Mouse (Mus musculus): Measurements from ENCODE around the gene Gaa. TPM values are rescaled to one million over a fixed set of nuclear protein-coding genes. Genes with fewer than 3 reads are reported as not detected.

Gaa gene
- polyA plus RNA-seq, 1 experiment from 2014 or later = 42.5 TPM

- peak; percentile 36; the same call in 1 of the 2 replicates for ATAC-seq (replicated peaks; ENCODE audit: low FRiP score)
- Histone ChIP-seq H3K36me3 (ENCODE audit: control insufficient read depth, insufficient read depth, low read length) (no peaks in the 10 kb centered on the region), H3K4me3 (ENCODE audit: low read depth, low read length) (no peak overlapping the region), H3K4me1 (replicated peaks; ENCODE audit: control insufficient read depth, insufficient read depth, low read length) (0 out of 2 replicates have a peak, but pooled peaks cover 4% of the 10 kb centered on the region), H3K4me2 (no peak overlapping the region), H3K27ac (ENCODE audit: low read depth, low read length) (no peak overlapping the region), H3K27me3 (replicated peaks; ENCODE audit: control insufficient read depth, insufficient read depth, low read length) (peaks cover 15% of the 10 kb centered on the region), H3K9ac (ENCODE audit: low read depth, low read length) (no peak overlapping the region), H3K9me3 (ENCODE audit: control insufficient read depth, low read length) (no peaks in the 10 kb centered on the region)
- WGBS = 37% methylated on average over 16 of the region's 16 CpGs
- DNase-seq (ENCODE audit: low spot score) = no peak
These were observed 37.4 kb downstream of the Gaa start for GRCm38 (mm10) chr11:119304904-119305712.

DNA sequence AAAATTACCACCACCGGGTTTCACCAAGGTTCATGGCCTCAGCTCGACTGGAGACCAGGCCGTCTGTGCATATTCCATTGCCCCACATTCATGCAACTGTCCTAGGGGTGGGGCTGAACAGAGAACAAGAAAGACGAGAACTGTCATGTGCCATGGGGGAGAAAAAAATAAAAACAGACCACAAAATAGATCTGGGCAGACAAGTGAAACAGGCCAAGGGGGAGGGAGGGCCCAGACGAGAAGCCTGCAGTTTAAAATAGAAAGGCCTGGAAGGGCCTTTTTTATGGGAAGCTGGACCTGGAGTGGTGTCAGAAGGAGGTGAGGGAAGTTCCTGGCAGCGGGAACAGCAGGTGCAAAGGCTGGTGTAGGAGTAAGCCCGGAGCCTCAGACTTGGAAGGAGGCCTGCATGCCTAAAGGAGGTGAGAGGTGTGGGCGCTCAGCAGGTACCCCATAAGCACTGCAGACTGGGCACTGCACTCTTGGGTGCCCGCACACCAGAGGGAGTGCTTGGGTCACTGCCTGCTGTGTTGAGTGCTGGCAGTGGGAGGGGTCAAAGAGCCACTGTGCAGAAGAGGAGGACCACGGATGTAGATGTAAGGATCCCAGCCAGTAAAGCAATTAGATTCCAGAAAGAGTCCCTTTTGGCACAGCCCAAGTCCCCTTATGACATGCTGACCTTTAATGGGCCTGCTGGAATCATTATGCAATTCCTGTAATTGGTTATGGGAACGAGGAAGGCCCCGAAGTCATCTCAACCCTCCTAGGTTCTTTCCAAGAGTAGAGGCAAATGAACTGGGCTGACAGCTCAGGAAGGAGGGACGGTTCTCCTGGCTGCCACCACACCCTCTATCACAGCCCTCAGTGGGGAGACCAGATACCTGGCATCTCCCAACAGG is 39.3 kb downstream of the Gaa start:
- Histone ChIP-seq H3K9ac (ENCODE audit: low read depth, low read length) (no peak overlapping the region), H3K36me3 (ENCODE audit: control insufficient read depth, insufficient read depth, low read length) (no peaks in the 10 kb centered on the region), H3K9me3 (ENCODE audit: control insufficient read depth, low read length) (no peaks in the 10 kb centered on the region), H3K4me2 (no peak overlapping the region), H3K4me3 (ENCODE audit: low read depth, low read length) (no peak overlapping the region), H3K4me1 (replicated peaks; ENCODE audit: control insufficient read depth, insufficient read depth, low read length) (no peaks in the 10 kb centered on the region), H3K27ac (ENCODE audit: low read depth, low read length) (no peak overlapping the region), H3K27me3 (replicated peaks; ENCODE audit: control insufficient read depth, insufficient read depth, low read length) (peaks cover 18% of the 10 kb centered on the region)
- ATAC-seq (replicated peaks; ENCODE audit: low FRiP score) (no peak), DNase-seq (ENCODE audit: low spot score) (no peak)
- 55% methylated on average over 13 of the region's 13 CpGs for WGBS

GRCm38 (mm10) chr11:119307658-119307867 is 39.9 kb downstream of the Gaa start, which contains the start of gene Card14:
Gene Card14, plus strand, starts transcription at chr11:119307768.
- no peak for DNase-seq (ENCODE audit: low spot score)
- no peaks in the 10 kb centered on the region for H3K36me3 ChIP-seq (ENCODE audit: control insufficient read depth, insufficient read depth, low read length)
- no peaks in the 10 kb centered on the region for H3K9me3 ChIP-seq (ENCODE audit: control insufficient read depth, low read length)
- no peak within 1 kb of the TSS for H3K27ac ChIP-seq (ENCODE audit: low read depth, low read length)
- 46% methylated on average over 1 of the region's 1 CpGs for WGBS
- H3K4me3 ChIP-seq (ENCODE audit: low read depth, low read length) = no peak within 1 kb of the TSS
- no peak for ATAC-seq (replicated peaks; ENCODE audit: low FRiP score)
- H3K4me1 ChIP-seq (replicated peaks; ENCODE audit: control insufficient read depth, insufficient read depth, low read length) = no peaks in the 10 kb centered on the region
- no peak within 1 kb of the TSS for H3K4me2 ChIP-seq
- no peak within 1 kb of the TSS for H3K9ac ChIP-seq (ENCODE audit: low read depth, low read length)
- peaks cover 18% of the 10 kb centered on the region for H3K27me3 ChIP-seq (replicated peaks; ENCODE audit: control insufficient read depth, insufficient read depth, low read length)

DNA sequence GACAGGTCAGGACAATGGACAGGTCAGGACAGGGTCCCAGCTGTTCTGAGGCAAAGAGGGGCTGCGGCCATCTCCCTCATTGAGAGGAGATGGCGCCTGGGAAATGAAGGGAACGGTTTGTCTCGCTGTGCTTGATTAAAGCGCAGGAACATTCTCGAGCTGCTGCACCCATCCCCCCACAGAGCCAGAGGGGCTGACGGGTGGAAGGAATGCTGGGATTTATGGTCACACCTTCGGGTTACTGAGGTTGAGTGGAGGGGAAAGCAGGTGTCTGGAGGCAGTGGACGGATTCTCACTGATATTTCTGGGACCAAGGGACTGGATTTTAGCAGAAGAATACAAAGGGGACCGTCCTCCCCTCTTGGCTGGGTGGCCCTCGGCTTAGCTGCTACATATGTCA is 40.2 kb downstream of the Gaa start:
- no peak overlapping the region for H3K4me2 ChIP-seq
- ATAC-seq (replicated peaks; ENCODE audit: low FRiP score) (no peak), DNase-seq (ENCODE audit: low spot score) (no peak)
- H3K27me3 ChIP-seq (replicated peaks; ENCODE audit: control insufficient read depth, insufficient read depth, low read length) = peaks cover 18% of the 10 kb centered on the region
- H3K4me3 ChIP-seq (ENCODE audit: low read depth, low read length) = no peak overlapping the region
- no peaks in the 10 kb centered on the region for H3K36me3 ChIP-seq (ENCODE audit: control insufficient read depth, insufficient read depth, low read length)
- H3K27ac ChIP-seq (ENCODE audit: low read depth, low read length) = no peak overlapping the region
- no peak overlapping the region for H3K9ac ChIP-seq (ENCODE audit: low read depth, low read length)
- no peaks in the 10 kb centered on the region for H3K9me3 ChIP-seq (ENCODE audit: control insufficient read depth, low read length)
- 36% methylated on average over 11 of the region's 11 CpGs for WGBS
- H3K4me1 ChIP-seq (replicated peaks; ENCODE audit: control insufficient read depth, insufficient read depth, low read length) = no peaks in the 10 kb centered on the region

DNA sequence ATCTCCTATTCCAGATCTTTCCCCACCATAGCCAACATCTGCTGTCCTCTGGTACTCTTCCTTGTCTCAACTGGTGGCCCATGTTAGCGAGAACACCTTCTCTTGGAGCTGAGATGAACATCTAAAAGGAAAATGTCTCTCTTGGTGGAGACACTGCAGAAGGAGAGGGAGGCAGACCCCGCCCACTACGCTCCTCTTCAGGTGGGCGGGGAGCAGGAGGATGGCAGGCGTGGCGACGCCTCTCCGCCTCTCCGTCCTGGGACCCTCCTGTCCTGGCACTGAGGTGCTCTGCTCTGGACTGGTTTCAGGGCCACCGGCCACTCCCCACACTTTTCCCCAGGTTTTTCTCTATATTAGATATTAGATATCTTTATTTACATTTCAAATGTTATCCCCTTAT is 42.9 kb downstream of the Gaa start:
- Histone ChIP-seq H3K27ac (ENCODE audit: low read depth, low read length) (no peak overlapping the region), H3K27me3 (replicated peaks; ENCODE audit: control insufficient read depth, insufficient read depth, low read length) (peaks cover 6% of the 10 kb centered on the region; the same call in 1 of the 2 replicates), H3K9me3 (ENCODE audit: control insufficient read depth, low read length) (no peaks in the 10 kb centered on the region), H3K4me2 (no peak overlapping the region), H3K4me3 (ENCODE audit: low read depth, low read length) (no peak overlapping the region), H3K9ac (ENCODE audit: low read depth, low read length) (no peak overlapping the region), H3K36me3 (ENCODE audit: control insufficient read depth, insufficient read depth, low read length) (no peaks in the 10 kb centered on the region), H3K4me1 (replicated peaks; ENCODE audit: control insufficient read depth, insufficient read depth, low read length) (no peaks in the 10 kb centered on the region)
- no peak for DNase-seq (ENCODE audit: low spot score)
- no peak for ATAC-seq (replicated peaks; ENCODE audit: low FRiP score)
- 9% methylated on average over 10 of the region's 10 CpGs for WGBS

DNA sequence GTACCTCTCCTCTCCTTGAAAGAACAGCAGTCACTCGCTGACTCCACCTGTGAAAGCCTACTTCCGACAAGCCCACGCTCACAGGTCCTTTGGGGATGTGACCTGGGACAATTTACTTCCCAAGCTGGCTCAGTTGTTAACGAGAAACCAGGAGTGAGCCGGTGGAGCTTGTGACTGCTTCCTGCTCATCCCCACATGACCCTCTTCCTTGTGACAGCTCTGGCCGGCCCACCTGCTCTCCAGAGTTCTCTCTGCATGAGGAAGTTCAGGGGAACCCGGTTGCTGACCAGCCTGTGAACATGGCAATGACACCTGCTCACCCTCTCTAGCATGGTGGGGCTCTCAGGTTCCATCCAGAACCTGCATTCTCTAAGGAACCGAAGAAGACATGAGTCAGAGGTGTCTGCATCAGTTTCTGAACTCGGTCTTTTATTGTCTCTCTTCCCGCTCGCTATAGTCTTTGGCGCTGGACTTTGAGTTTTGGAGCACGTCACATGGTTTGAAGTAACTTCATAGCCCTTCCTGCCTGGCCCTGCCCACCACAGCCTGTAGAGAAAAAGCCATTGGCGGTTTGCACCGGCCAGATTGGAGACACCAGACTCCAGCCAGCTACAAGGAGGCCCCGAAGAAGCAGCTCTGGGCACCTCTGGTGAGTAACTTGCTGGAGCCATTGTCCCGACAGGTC is 46.7 kb downstream of the Gaa start:
- WGBS = 68% methylated on average over 17 of the region's 17 CpGs
- ATAC-seq (replicated peaks; ENCODE audit: low FRiP score) = no peak
- H3K9ac ChIP-seq (ENCODE audit: low read depth, low read length) = no peak overlapping the region
- no peaks in the 10 kb centered on the region for H3K36me3 ChIP-seq (ENCODE audit: control insufficient read depth, insufficient read depth, low read length)
- H3K9me3 ChIP-seq (ENCODE audit: control insufficient read depth, low read length) = no peaks in the 10 kb centered on the region
- no peak overlapping the region for H3K4me2 ChIP-seq
- peaks cover 8% of the 10 kb centered on the region; the same call in 1 of the 2 replicates for H3K27me3 ChIP-seq (replicated peaks; ENCODE audit: control insufficient read depth, insufficient read depth, low read length)
- no peak for DNase-seq (ENCODE audit: low spot score)
- H3K27ac ChIP-seq (ENCODE audit: low read depth, low read length) = no peak overlapping the region
- H3K4me1 ChIP-seq (replicated peaks; ENCODE audit: control insufficient read depth, insufficient read depth, low read length) = no peaks in the 10 kb centered on the region
- H3K4me3 ChIP-seq (ENCODE audit: low read depth, low read length) = no peak overlapping the region

DNA sequence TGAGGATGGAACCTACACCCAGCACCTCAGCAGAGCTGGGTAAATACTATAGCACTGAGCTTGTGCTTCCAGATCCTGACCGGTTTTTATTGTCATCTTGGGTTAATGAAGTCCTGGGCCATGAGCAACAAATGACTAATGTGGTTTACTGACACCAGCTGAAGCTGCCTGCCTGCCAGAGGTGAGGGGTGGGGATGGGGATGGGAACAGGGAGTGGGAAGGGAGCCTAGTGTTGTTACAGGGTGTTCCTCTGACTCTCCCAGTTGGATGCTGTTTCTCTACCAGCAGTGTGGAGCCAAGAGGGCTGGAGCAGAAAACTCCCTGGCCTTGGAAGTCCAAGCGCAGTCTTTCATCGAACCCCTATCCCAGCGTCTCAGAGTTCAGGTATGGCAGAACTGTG is 49.0 kb downstream of the Gaa start:
- no peak for ATAC-seq (replicated peaks; ENCODE audit: low FRiP score)
- H3K4me1 ChIP-seq (replicated peaks; ENCODE audit: control insufficient read depth, insufficient read depth, low read length) = no peaks in the 10 kb centered on the region

GRCm38 (mm10) chr11:119322521-119322920 is 54.8 kb downstream of the Gaa start:
- no peak overlapping the region for H3K27ac ChIP-seq (ENCODE audit: low read depth, low read length)
- ATAC-seq (replicated peaks; ENCODE audit: low FRiP score) = no peak
- no peaks in the 10 kb centered on the region for H3K9me3 ChIP-seq (ENCODE audit: control insufficient read depth, low read length)
- H3K4me3 ChIP-seq (ENCODE audit: low read depth, low read length) = no peak overlapping the region
- no peaks in the 10 kb centered on the region for H3K36me3 ChIP-seq (ENCODE audit: control insufficient read depth, insufficient read depth, low read length)
- 0 out of 2 replicates have a peak, but pooled peaks cover 2% of the 10 kb centered on the region for H3K27me3 ChIP-seq (replicated peaks; ENCODE audit: control insufficient read depth, insufficient read depth, low read length)
- no peak overlapping the region for H3K9ac ChIP-seq (ENCODE audit: low read depth, low read length)
- 74% methylated on average over 13 of the region's 13 CpGs for WGBS
- H3K4me1 ChIP-seq (replicated peaks; ENCODE audit: control insufficient read depth, insufficient read depth, low read length) = no peaks in the 10 kb centered on the region
- H3K4me2 ChIP-seq = no peak overlapping the region
- DNase-seq (ENCODE audit: low spot score) = no peak

More for the DNA sequence above, 49.0 kb downstream of the Gaa start:
- no peak overlapping the region for H3K4me2 ChIP-seq
- WGBS = 80% methylated on average over 4 of the region's 4 CpGs
- 0 out of 2 replicates have a peak, but pooled peaks cover 2% of the 10 kb centered on the region for H3K27me3 ChIP-seq (replicated peaks; ENCODE audit: control insufficient read depth, insufficient read depth, low read length)
- no peak overlapping the region for H3K4me3 ChIP-seq (ENCODE audit: low read depth, low read length)
- no peak for DNase-seq (ENCODE audit: low spot score)
- no peak overlapping the region for H3K9ac ChIP-seq (ENCODE audit: low read depth, low read length)
- no peaks in the 10 kb centered on the region for H3K9me3 ChIP-seq (ENCODE audit: control insufficient read depth, low read length)
- no peak overlapping the region for H3K27ac ChIP-seq (ENCODE audit: low read depth, low read length)
- no peaks in the 10 kb centered on the region for H3K36me3 ChIP-seq (ENCODE audit: control insufficient read depth, insufficient read depth, low read length)

Data from liver, embryonic 11.5 days (tissue).